Mouse (Mus musculus) embryo, embryonic 10.5 days (tissue): ENCODE data around the gene Hoxd4.
A peak's percentile ranks its signal among the peaks of the same experiment; 100 is the strongest.

Experiments used
- DNase-seq: peaks from one replicate; pipeline ENCODE4 v3.0.0-alpha.2; 2015; ENCODE audit warnings: low spot score

Hoxd4 gene

DNA sequence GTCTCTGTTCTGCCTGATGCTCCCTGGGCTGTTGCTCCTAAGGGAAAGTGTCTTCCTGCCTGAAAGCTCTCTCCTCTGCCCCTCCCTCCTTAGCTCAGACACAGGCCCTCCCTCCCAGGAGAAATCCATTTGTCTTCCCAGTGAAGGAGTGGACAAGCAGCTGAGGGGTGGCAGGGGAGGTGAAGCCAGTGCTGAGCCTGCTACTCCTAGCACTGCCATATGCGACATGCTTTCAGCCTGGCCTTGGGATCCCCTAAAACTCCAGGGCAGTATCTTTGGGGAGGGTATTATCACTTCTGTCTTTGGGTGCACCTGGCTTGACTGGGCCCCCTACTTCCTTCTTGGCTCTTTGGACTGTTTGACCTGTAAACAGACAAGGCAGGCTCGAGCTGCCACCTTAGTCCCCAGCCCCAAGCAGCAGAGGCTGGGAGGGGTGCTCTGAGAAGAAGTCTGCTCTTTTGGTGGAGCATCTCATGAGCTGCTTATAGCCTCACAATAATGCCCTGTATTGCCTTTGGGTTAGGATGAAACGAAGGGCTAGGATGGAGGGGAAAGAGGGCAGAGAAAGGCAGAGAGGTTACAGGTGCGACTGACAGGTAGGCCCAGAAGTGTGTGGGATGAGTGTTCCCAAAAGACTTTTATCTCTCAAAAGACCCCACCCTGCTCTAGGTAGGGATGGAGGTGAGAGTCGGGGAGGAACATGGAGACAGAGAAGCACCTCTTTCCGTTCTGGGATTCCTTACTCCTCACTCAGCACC lies 34.0 kb downstream of the Hoxd4 start:
- DNase-seq: peak; percentile 81

DNA sequence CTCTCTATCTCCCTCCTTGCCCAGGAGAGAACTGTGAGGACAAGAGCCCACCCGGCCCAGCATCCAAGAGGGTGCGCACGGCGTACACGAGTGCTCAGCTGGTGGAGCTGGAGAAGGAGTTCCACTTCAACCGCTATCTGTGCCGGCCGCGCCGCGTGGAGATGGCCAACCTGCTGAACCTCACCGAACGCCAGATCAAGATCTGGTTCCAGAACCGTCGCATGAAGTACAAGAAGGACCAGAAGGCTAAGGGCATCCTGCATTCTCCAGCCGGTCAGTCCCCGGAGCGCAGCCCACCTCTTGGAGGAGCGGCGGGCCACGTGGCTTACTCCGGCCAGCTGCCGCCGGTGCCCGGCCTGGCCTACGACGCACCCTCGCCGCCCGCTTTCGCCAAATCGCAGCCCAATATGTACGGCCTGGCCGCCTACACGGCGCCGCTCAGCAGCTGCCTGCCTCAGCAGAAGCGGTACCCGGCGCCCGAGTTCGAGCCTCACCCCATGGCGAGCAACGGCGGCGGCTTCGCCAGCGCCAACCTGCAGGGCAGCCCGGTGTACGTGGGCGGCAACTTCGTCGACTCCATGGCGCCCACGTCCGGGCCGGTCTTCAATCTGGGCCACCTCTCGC lies 34.7 kb downstream of the Hoxd4 start:
- peak; percentile 51 for DNase-seq

DNA sequence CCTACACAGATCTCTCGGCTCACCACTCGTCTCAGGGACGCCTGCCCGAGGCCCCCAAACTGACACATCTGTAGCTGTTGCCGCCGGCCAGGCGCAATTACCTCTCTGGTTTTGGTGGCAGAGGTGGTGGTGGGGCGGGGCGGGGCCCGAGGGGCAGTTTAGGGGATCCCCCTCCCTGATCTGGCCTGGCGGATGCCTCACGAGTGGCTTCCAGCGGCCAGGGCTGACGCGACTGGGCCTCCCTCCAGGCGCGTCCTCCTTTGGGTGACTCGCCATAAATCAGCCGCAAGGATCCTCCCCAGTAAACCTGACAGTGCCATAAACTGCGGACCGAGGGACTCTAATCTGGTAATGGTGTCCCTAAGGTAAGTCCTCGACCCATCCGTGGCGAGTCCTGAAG lies 35.3 kb downstream of the Hoxd4 start:
- DNase-seq: no peak

DNA sequence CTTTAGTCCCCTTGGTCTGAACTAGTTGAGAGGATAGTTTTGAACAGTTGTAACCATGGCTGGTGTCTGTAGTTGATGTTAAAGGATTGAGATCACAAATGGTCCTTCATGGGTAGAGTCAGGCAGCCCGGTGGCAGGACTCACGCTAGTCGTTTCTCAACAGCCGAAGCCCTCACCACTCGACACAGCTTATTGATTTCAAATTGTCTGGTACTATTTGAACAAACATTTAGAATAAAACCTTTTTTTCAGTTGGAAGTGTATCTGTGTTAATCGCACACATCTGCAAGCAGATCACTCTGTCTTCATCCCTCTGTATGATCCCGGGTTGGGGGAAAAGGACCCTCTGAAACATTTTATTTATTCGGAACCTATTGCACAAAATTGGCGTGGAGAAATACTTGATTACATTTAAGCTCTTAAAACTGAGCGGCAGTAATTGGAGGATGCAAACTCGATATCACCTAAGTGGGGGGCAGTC lies 36.0 kb downstream of the Hoxd4 start:
- DNase-seq: peak; percentile 69

DNA sequence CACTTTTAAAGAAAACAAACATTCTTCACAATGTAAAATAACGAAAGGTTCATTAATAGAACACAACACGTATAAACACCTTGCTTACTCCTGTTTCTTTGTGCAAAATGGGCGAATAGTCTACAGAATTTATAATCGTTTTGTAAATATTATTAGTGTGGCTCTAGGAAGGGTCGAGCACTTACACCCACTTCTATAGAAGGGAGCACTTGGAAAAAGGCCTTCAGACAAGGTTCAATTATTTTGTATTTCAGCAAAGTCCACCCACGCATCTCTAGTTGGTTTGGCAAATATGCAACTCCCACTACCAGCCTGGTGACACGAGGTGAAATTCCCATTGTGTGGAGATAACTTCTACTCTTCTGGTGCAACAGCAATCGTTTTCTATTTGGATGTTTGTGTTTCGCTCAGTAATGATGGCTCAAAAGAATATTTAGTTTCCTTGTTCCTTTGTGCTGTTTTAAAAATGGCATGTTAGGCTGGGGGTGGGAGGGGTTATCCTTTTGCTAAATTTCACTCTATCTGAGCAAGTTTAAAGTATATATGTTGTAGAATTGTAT lies 36.8 kb downstream of the Hoxd4 start:
- DNase-seq: peak; percentile 56

DNA sequence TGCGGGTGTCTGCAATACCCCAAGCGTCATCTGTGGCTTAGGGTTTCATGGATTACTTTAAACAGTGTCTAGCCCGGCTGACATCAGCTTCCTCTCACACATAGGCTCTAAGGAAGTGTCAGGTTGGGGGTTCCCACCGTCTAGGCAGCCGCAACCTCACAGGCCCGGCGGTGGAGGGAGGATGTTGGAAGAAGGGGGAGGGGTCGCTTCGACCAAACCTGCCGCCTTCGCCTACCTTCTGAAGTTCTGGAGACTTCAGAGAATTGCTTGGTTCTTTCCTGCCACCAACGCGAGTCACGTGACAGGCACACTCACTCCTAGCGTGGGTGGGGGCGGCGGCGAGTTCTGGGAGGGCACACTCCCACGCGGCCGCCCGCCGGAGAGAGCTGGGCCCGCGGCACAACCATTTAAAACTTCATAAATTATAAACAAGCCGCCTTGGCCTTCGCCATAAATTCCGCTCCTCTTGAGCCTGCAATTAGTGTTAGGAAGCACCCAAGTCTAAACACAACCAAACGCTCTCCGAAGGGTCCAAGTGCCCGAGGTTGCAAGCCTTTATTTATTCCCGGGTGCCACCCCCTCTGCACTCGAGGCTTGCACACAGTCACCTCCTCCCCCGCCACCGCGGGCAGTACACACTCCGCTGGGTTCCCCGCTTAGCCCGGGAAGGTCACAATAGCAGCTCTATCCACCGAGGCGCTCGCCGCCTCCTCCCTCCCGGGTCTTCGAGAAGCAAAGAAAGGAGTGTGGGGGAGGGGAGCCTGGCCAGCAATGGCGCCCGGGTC lies 37.8 kb downstream of the Hoxd4 start:
- DNase-seq: peak; percentile 92

DNA sequence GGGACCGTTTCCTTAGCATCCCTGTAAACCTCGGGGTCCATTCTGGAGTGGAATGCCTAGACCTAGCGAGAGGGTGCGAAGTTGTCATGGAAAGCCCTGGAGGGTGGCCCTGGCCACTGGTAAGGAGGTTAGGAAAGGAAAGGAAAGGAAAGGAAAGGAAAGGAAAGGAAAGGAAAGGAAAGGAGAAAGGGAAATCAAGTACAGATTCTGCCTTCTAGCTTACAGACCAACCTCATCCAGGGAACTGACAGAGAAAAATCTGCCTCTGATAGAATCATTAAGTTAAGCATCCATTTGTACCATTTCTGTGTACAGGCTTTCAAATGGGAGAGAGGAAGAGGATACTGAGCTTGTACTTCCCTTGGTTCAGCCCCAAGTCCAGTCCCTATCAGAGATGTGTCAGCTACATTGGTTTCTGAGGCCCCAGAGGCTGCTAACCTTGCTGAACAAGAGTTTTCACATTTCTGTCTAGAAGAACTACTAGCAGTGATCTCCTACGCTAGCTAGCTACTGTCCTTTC lies 39.1 kb downstream of the Hoxd4 start:
- peak; percentile 23 for DNase-seq

DNA sequence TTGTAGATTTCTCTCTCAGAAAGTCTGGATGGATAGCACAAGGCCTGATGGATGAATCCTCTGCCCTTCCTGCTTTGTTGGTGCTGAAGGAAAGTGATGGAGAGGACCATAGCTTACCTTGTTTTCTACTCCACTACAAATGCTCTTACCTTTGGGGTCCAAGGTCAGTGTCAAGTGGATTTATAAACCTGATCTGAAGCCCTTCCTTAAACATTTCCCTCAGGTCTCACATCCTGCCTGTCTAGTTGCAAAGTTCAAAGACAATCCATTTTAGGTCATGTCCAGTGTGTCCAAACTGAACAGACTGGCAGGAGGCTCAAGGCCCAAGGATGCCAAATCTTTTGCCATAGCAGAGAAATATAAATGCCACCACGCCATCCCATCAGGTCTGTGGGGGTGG lies 40.1 kb downstream of the Hoxd4 start:
- DNase-seq: peak; percentile 20

DNA sequence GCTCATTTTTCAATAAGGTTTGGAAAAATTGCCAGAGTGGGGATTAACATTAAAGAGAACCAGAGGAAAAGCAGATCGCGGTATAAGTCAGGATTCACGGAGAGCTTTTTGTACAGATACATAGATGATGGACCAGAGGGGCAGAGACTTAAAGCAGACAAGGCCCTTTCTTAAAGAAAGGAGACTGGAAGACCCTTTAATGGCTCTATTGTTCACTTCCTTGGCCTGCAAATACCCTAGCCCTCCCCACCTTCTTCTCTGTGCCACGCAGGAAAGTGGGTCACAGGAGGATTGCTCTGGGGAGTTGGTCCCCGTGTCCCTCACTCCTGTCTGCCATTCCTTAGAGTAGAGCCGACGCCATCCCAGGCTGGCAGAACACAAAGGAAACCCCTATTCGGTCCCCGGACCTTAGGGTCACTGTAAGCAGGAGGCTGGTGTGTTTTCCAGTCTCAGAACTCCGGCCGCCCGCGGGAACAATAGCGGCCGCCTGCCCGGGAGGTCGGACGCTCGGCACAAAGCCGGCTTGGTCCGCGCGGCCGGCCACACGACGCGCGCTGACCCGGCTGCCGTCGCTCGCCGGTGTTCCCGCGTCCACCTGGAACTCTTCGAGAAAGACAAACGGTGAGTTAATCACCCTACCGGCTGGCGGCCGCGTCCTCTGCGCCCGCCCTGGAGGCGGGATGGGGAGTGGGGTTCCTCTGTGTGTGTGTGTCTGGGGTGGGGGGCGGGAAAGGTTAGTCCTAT lies 40.9 kb downstream of the Hoxd4 start:
- peak; percentile 84 for DNase-seq

DNA sequence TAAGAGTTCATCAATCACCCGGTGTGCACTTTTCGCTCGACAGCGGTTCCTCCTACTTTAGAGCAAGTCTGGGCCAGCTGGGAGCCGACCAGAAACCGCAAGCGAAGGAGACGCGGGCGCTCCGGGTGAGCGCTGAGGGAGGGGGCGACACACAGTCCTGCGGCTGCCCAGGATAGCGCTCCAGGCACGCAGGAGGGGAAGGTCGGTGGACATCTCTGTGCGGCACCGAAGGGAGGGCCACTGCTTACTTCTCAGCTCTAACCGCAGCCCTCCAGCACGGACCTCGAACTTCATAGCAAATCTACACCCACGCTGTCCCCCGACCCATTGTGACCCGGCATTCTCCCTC lies 41.4 kb downstream of the Hoxd4 start:
- no peak for DNase-seq

DNA sequence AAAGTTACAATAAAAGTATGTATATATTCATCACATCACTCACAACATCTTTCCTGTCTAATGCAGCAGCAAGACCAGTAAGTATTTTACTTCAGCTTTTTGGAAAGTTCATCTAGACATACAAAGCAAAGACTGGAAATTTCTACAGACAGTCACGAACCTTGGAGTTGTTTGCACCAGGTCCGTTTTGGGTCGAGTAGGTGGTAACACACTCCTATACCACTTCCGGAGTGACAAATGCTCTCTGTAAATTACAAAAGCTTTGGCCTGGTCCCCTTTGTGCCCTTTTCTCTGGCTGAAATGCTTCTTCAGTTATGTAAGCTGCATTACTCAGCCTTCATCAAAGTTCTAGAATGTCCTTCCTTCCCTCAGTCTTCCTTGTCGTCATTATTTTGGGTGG lies 42.0 kb downstream of the Hoxd4 start:
- DNase-seq: no peak

DNA sequence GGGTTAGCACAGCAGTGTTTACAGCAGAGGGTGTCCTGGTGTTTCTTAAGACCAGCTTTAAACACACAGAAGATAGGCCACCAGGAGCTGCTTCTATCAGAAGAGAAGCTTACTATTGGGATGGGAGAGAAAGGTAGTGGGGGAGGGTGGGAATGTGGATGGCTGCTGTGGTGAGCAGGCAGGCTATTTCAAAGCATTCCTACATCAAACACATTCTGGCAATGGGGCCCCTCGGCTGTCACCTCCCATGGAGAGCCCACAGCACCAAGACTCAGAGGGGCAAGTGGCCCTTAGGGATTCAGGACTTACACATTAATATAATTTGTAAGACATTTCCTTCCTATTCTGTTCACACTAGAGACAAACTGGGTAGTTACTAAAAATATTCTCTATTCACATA lies 48.4 kb downstream of the Hoxd4 start:
- DNase-seq: peak; percentile 45

DNA sequence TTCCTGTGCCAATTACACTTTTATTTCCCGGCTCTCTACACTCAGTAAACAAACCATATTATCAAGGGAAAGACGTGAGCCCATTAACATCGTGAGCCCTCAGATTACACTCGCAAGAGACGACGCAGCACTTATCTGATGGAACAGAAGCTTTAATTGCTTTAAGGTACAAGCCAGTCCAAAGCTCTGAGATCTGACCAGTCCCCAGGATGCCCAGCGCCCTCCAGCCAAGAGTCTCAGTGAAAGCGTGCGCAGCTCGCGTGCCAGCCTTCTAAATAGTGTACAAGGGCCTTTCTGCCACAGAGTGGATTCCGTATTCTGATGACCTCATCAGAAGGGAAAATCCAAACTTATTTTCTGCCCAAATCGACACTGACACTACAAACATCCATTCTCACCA lies 50.2 kb downstream of the Hoxd4 start:
- DNase-seq: no peak

DNA sequence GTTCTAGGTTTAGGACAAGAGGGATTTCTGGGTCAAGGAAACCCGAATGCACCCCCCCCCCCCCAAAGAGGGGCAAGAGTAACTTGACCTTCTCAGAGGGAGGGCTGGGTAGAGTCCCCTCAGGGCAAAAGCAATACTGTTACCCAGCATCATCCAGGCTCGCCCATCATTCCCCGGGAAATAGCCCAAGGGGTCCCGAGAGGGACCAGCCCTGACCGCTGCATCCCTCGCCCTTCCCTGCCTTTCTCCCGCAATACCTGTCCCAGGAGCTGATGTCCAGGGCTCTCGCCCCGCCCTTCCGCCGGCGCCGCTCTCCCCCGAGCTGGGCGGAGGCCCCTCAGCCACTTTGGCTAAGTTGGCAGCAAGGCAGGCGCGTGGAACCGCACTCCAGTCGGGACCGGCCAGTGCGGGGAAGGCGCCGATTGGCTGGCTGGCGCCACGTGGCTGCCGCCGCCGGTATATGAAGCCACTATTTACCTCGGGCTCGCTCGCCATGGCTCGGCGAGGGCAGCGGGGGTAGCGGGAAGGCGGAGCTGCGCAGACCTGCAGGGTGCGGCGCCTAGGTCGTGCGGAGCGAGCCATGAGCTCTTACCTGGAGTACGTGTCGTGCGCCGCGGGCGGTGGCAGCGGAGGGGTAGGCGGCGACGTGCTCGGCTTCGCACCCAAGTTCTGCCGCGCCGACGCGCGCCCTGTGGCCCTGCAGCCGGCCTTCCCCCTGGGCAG lies 51.0 kb downstream of the Hoxd4 start, which contains the start of gene Hoxd1:
Gene Hoxd1 (plus strand): TSS at position 459 of the 723 bp plus-strand sequence.
- DNase-seq: peak; percentile 82

DNA sequence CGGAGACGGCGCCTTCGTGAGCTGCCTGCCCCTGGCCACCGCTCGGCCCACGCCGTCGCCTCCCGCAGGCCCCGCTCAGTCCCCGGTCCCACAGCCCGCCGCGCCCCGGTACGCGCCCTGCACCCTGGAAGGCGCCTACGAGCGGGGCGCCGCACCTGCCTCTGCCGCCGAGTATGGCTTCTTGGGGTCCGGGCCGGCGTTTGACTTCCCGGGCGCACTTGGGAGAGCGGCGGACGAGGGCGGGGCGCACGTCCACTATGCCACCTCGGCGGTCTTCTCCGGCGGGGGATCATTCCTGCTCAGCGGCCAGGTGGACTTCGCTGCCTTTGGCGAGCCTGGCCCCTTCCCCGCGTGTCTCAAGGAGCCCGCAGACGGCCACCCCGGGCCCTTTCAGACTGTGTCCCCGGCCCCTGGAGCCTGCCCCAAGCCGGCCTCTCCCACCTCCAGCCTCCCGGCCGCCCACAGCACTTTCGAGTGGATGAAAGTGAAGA lies 51.6 kb downstream of the Hoxd4 start:
- DNase-seq: no peak

DNA sequence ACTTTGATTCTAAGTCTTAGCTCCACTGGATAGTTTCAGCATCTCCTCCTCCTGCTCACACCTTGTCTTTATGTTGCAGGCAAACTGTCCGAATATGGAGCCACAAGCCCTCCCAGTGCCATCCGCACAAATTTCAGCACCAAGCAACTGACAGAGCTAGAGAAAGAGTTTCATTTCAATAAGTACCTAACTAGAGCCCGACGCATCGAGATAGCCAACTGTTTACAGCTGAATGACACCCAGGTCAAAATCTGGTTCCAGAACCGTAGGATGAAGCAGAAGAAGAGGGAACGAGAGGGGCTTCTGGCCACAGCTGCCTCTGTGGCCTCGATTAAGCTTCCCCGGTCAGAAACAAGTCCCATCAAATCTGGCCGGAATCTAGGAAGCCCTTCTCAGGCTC lies 52.2 kb downstream of the Hoxd4 start:
- DNase-seq: peak; percentile 42

DNA sequence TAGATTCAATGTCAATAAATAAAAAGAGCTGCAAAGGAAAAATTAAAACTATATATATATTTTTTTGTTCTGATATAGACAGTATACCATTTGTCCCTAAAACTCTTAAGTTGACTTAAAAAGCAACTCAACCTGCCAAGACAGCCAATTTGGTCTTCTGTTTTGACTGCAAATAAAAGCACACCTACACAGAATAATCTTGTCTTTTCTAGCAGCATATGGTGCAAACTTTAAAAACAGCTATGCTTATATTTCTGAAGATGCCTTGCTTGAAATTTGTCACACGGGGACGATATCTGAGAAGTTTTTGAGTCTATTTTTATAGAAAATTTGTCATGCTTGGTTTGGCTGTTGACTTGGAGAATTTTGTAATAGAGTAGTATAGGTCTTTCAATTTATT lies 62.6 kb downstream of the Hoxd4 start:
- DNase-seq: no peak

DNA sequence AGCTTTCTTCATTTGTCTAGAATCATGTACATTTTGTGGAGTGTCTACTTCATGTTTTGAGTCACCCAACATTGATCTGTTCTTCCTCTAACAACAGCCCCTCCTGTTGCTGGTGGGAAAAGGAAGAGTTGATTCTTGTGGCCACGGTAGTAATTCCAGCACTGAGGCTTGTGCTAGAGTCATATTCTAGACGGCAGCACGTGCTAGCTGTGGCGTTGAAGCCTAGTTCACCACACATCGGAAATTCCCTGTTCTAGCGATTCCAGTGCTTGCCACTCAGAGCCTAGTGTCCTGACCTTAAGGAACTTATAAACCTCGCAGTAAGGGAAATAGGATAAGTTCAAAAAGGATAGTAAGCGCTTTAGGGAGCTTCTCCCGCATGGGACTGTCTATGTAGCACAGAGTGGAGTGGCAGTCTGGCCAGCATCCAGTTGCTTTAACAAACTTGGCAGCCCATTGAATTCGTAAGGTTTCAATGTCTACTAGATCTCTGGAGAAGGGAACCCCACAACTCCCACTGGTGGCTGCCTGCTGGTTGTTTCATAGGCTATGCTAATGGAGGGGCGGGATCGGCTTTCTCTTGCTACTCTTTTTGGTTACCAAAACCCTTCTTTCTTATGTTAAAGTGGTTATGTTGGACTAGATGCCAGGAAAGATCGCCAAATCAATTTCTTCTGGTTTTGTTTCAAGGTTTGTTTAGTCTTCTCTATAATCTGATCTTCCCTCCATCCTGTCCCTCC lies 66.0 kb downstream of the Hoxd4 start:
- no peak for DNase-seq
